Mouse (Mus musculus) myocyte (in vitro differentiated cells): ENCODE results near the gene Trim17.

Experiments
- E2F4 ChIP-seq: IDR thresholded peaks from one replicate; pipeline ENCODE4 v1.6.1; 2011; ENCODE audit warnings: mild to moderate bottlenecking, control low read depth, moderate library complexity; ENCODE audit not compliant: insufficient read depth
- MYOD1 ChIP-seq, 3 experiments: IDR thresholded peaks; one replicate each; pipeline ENCODE4 v1.6.1; 2011; ENCODE audit warnings: control low read depth in 2 of 3, low read depth in 2 of 3, mild to moderate bottlenecking in 2 of 3, moderate library complexity in 1 of 3; ENCODE audit not compliant: insufficient read length in 2 of 3, control insufficient read depth in 1 of 3
- POLR2A ChIP-seq: IDR thresholded peaks from one replicate; pipeline ENCODE4 v1.6.1; 2011; ENCODE audit warnings: low read depth, mild to moderate bottlenecking, control low read depth, moderate library complexity; ENCODE audit not compliant: insufficient read length
- POLR2AphosphoS2 ChIP-seq: IDR thresholded peaks from one replicate; pipeline ENCODE4 v1.6.1; 2011; ENCODE audit warnings: low read depth, control low read depth; ENCODE audit not compliant: insufficient read length
- TCF12 ChIP-seq: IDR thresholded peaks from one replicate; pipeline ENCODE4 v1.6.1; 2011; ENCODE audit warnings: mild to moderate bottlenecking, control low read depth; ENCODE audit not compliant: poor library complexity, insufficient read depth, severe bottlenecking
- USF1 ChIP-seq: IDR thresholded peaks from one replicate; pipeline ENCODE4 v1.6.1; 2011; ENCODE audit warnings: low read depth, mild to moderate bottlenecking, control low read depth, moderate library complexity

- TF ChIP-seq MYOD1 (IDR thresholded peaks at IDR 0.05; ENCODE audit: control insufficient read depth in 1 of 3, insufficient read length in 2 of 3, low read depth in 2 of 3): no peak
- TF ChIP-seq USF1: no peak
- no peak for TF ChIP-seq POLR2A
- no peak for TF ChIP-seq POLR2AphosphoS2
- TF ChIP-seq E2F4: no peak
- no peak for TF ChIP-seq TCF12
Observed at GRCm38 (mm10) chr11:58979661-58980060, 25.2 kb downstream of the Trim17 start.
